Mouse (Mus musculus): ENCODE measurements around the gene Tmem259. TPM values are rescaled to one million over a fixed set of nuclear protein-coding genes. Genes with fewer than 3 reads are reported as not detected.

The Tmem259 gene
- total RNA-seq, 2 experiments from 2014 or later: 76.2 to 84.5 TPM

GRCm38 (mm10) chr10:79946752-79947322 is 37.3 kb downstream of the Tmem259 start:
- intact Hi-C loops (cut with DNase I; ENCODE audit: low total_unique reads): no loop called here
- no peak for DNase-seq

DNA sequence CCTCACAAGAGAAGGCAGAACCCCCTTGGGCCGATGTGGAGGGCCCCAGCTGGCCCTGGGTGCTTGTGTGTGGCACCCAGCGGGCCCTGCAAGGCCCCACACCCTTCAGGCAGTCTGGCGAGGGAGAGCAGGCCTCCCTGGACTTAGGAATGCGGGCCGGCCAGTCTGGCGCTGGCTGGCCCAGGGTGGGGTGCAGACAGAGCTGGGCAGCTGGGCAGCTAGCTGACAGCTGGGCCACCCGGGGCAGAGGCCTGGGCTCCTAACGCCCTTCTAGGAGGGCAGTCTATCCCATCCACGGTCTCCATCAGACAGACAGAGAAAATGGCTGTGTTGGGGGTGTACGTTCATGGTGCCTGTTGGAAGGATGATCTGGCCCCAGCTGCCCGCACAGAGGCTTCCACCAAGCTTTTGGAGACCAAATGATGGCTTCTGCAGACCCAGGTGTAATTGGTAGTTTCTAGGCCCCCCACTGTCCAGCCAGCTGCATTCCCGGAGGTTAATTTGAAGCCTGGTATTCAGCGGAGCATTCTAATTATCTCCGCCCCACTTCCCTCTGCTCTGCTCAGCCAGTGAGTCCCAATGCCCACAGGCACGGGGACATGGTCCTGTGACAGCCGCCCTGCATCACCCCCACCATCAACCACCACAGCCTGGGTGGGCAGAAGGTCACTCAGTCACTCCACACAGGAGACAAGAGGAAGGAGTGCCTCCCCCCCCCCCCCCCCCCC is 38.5 kb downstream of the Tmem259 start:
- DNase-seq: no peak
- intact Hi-C loops (cut with DNase I; ENCODE audit: low total_unique reads): no loop called here

- intact Hi-C loops (cut with DNase I; ENCODE audit: low total_unique reads): no loop called here
- DNase-seq: no peak
Observed at GRCm38 (mm10) chr10:79943471-79943901, 40.6 kb downstream of the Tmem259 start.

DNA sequence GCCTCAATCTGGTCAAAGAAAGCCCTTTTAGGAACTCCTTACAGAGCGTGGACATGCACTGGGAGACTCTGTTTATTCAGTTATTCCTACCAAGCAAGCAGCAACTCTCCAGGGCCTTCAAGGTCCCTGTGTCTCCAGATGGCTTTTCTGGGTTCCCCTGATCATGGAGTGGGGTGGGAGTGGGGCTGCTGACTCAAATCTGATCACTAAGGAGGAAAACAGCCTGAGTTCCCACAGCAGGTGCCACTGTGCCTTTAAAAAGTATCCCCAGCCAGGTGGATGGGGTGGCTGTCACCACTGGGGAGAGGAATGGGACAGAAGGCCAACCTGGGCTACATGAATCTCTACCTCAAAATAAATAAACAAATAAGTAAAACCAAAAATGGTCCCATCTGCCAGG is 41.1 kb downstream of the Tmem259 start:
- intact Hi-C loops (cut with DNase I; ENCODE audit: low total_unique reads): no loop called here

GRCm38 (mm10) chr10:79940749-79941148 is 43.4 kb downstream of the Tmem259 start:
- no peak for DNase-seq
- intact Hi-C loops (cut with DNase I; ENCODE audit: low total_unique reads): no loop called here

More for the DNA sequence above, 41.1 kb downstream of the Tmem259 start:
- no peak for DNase-seq

DNA sequence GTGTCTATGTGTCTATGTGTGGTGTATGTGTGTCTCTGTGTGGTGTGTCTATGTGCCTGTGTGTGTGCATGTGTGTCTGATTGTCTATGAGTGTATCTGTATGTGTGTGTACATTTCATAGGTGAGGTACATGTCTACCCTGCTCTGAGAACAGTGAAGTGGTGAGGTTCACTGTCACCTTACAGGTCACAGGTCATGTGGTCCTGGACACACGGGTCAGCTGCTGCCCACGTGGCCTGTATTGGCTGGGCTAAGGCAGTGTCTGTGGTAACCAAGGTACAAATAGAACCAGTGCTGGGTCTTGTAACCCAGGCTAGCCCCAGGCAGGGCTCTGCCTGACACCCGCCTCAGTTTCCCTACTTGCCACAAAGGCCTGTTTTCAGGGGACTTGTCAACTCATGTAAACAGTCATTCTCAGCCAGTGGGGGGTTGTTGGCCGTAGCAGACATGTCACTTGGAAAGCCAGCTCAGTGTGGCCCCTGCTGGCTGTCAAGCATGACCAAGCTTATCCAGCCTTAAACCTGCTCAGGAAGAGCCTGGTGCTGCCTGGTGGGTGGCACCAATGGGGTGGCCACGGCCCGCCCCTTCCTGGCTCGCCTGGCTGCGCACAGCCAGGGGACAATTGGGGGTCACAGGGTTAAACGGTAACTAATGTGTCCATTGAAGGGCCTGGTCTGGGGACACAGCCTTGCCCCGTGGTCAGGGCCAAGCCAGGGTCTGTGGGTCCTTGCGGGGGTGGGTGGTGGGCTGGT is 46.2 kb downstream of the Tmem259 start:
- intact Hi-C loops (cut with DNase I; ENCODE audit: low total_unique reads): no loop called here
- DNase-seq: no peak

DNA sequence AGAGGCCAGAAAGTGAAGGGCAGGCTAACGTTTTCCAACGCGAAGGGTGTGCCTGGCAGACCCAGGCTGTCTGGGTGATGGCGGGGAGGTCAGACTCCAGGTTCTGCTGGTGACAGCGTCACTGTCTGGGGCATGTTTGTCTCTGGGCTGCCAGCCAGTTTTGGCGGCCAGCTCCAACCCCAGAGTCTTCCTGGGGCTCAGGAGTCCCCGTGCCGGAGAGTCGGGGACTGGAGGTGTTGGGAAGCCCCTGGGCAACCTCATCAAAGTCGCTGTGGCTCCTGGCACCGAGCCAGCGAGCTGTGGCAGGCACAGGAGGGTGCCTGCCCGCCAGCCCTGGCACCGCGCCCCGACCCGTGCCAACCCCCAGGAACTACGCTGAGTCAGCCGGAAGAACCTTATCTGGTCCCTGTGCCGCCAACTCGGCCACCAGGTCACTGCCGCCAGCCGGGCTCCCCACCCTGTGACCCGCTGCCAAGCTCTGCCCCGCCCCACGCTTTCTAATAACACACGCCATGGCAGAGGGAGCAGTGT is 47.2 kb downstream of the Tmem259 start:
- DNase-seq: peak; percentile 74
- intact Hi-C loops (cut with DNase I; ENCODE audit: low total_unique reads): no loop called here

DNA sequence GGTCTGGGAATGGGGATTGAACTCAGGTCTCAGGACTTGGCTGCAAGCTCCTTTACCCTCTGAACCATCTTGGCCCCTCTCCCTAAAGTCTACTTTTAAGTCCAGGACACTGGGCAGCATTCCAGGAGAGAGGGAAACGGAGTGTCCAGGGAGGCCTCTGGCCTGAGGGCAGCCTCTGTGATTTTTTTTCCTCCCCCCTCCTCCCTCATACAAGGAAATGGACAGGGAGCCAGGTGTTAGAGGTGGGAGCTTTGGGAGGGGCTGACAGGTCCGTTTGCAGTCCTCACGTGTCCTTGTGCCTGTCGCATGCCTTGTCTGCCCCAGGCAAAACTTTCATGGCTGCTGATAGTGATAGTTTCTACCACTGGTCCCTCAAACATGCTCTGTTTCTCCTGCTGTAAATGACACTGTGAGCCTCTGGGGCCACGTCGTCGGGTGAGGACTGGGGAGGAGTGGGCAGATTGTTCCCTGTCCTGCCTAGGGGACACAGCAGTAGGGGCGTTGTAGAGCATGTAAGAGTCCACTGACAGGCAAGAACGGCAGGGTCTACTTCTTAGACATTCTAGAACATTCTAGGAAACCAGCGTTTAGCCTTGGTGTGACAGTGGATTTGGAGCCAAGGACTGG is 47.7 kb downstream of the Tmem259 start:
- DNase-seq: no peak
- intact Hi-C loops (cut with DNase I; ENCODE audit: low total_unique reads): no loop called here

DNA sequence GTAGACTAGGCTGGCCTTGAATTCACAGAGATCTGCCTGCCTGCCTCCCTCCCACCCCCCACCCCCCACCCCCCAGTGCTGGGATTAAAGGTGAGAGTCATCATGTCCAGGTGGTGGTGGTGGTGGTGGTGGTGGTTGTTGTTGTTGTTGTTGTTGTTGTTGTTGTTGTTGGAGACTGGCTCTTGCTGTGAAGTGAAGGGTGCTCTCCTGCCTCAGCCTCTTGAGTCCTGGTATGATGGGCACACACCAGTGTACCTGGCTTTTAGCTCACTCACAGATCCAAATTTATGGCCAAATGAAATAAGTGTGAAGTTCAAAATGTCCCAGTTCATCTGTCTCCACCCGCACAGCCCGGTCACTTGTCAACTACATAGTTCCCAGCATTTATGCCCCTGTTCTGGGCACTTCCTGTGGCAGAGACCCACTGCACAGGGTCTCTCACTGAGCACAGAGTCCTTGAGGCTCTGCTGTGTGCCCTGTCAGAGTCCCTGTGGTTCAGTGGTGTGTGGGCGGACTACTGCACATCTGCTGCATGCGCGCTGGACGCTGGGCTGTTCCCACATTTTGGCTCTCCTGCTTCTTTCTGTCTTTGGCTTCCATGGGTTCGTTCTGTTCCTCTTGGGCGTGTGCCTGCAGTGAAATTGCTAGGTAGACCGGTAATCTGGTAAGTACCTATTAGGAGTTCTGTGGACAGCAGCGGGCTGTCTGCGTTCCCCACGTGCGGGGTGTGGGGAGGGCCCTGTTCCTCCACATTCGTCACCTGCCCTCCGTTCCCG is 49.1 kb downstream of the Tmem259 start:
- intact Hi-C loops (cut with DNase I; ENCODE audit: low total_unique reads): no loop called here
- no peak for DNase-seq

GRCm38 (mm10) chr10:79934272-79934721 is 49.8 kb downstream of the Tmem259 start:
- intact Hi-C loops (cut with DNase I; ENCODE audit: low total_unique reads): no loop called here
- peak; percentile 92 for DNase-seq

DNA sequence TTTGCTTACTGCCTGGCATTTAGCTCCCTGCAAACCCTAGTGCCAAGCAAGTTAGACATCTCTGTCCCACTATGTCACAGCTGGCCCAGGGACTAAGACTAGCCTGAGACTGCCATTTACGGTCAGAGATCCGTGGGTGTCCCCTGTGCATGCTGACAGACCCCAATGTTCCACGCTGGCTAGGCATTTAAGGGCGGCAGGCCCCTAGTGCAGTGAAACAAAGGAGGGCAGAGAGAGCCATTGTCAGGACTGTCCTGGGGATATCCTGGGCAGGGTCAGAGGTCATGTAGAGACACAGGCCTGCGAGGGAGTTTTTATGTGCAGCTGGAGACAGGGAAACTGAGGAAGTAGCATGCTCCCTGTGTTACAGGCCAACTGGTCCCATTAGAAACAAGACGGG is 50.3 kb downstream of the Tmem259 start:
- no peak for DNase-seq
- intact Hi-C loops (cut with DNase I; ENCODE audit: low total_unique reads): no loop called here

GRCm38 (mm10) chr10:79933145-79933679 is 50.9 kb downstream of the Tmem259 start:
- intact Hi-C loops (cut with DNase I; ENCODE audit: low total_unique reads): no loop called here
- DNase-seq: no peak

GRCm38 (mm10) chr10:79932736-79933135 is 51.4 kb downstream of the Tmem259 start:
- peak; percentile 89 for DNase-seq
- intact Hi-C loops (cut with DNase I; ENCODE audit: low total_unique reads): no loop called here

DNA sequence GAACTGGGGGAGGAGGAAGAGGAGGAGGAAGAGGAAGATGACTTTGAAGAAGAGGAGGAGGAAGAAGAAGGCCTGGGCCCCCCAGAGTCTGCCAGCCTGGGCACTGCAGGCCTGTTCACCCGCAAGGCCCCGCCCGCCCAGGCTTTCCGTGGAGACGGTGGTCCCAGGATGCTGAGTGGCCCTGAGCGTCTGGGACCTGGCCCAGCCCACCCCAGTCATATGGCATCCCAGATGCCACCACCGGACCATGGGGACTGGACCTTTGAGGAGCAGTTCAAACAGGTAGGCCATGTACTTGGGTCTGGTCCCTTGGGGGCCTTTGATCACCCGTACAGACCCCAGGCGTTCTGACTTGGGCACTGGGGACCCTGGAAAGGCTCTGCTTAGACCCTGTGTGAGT is 52.3 kb downstream of the Tmem259 start:
- no peak for DNase-seq
- intact Hi-C loops (cut with DNase I; ENCODE audit: low total_unique reads): no loop called here

- no peak for DNase-seq
- intact Hi-C loops (cut with DNase I; ENCODE audit: low total_unique reads): no loop called here
Observed at GRCm38 (mm10) chr10:79930826-79931186, 53.3 kb downstream of the Tmem259 start.

GRCm38 (mm10) chr10:79929967-79930825 is 53.9 kb downstream of the Tmem259 start:
- DNase-seq: no peak

DNA sequence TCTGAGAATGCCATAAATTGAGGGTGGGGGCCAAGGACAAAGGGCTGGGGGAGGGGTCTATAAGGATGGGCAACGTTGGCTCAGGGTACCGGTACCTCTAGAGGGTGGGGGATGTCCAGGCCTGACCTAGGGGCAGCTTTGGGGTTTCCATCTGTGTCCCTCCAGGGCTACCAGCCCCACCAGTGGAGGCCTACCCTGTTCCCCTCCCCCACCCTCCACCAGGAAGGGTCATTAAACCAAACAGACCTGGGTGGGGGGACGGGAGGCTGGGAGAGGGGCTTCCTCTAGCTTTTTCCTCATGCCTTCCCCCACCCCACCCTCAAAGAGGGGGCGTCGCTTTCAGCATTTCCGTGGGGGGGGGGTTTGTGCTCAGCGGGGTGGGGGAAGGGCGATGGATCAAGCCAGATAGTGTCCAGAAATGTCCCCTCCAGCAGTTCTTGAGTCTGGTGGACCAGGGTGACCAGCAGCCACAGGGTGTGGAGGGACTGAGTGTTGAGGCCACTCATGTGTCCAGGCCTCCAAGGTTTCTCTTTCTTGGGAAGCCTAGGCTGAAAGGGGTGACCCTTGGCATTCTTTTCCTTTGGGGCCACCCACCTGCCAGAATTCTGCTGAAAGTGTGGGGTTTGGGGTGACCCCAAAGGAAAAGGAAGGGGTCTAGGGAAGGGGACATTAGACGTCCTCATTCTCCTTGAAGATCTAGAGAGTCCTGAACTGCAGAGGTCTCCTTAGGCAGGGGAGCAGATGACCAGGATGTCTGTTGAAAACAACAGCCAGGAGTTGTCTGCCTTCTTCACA is 55.0 kb downstream of the Tmem259 start:
- DNase-seq: no peak
- intact Hi-C loops (cut with DNase I; ENCODE audit: low total_unique reads): no loop called here

More at GRCm38 (mm10) chr10:79929967-79930825, 53.9 kb downstream of the Tmem259 start:
- intact Hi-C loops (cut with DNase I; ENCODE audit: low total_unique reads): no loop called here
